Mouse (Mus musculus) c-Kit-positive CD71-positive TER-119-positive erythroid progenitor cells, embryonic 14.5 days (primary cell): ENCODE data around the gene Adamts12.

Experiments used
- DNase-seq: peaks from one replicate; pipeline ENCODE4 v3.0.0-alpha.2; 2013; ENCODE audit warnings: low spot score

The Adamts12 gene

GRCm38 (mm10) chr15:11160759-11161158 is 96.2 kb downstream of the Adamts12 start:
- no peak for DNase-seq

- no peak for DNase-seq
Observed at GRCm38 (mm10) chr15:11165883-11166282, 101.3 kb downstream of the Adamts12 start.

GRCm38 (mm10) chr15:11173884-11174470 is 109.4 kb downstream of the Adamts12 start:
- DNase-seq: no peak

- no peak for DNase-seq
Observed at GRCm38 (mm10) chr15:11174842-11175241, 110.3 kb downstream of the Adamts12 start.

GRCm38 (mm10) chr15:11177448-11177847 is 112.9 kb downstream of the Adamts12 start:
- DNase-seq: no peak

- no peak for DNase-seq
Observed at GRCm38 (mm10) chr15:11179751-11180169, 115.2 kb downstream of the Adamts12 start.

- DNase-seq: no peak
Observed at GRCm38 (mm10) chr15:11186711-11187110, 122.1 kb downstream of the Adamts12 start.

- no peak for DNase-seq
Observed at GRCm38 (mm10) chr15:11190447-11190846, 125.9 kb downstream of the Adamts12 start.

- DNase-seq: no peak
Observed at GRCm38 (mm10) chr15:11192762-11193161, 128.2 kb downstream of the Adamts12 start.

- no peak for DNase-seq
Observed at GRCm38 (mm10) chr15:11197051-11197450, 132.5 kb downstream of the Adamts12 start.

- DNase-seq: no peak
Observed at GRCm38 (mm10) chr15:11198246-11198795, 133.7 kb downstream of the Adamts12 start.

GRCm38 (mm10) chr15:11203084-11203483 is 138.5 kb downstream of the Adamts12 start:
- DNase-seq: no peak

- no peak for DNase-seq
Observed at GRCm38 (mm10) chr15:11204934-11205333, 140.3 kb downstream of the Adamts12 start.

GRCm38 (mm10) chr15:11210976-11211375 is 146.4 kb downstream of the Adamts12 start:
- no peak for DNase-seq

GRCm38 (mm10) chr15:11233906-11234632 is 169.5 kb downstream of the Adamts12 start:
- DNase-seq: no peak

GRCm38 (mm10) chr15:11240406-11240805 is 175.8 kb downstream of the Adamts12 start:
- DNase-seq: no peak

- no peak for DNase-seq
Observed at GRCm38 (mm10) chr15:11241288-11241687, 176.7 kb downstream of the Adamts12 start.

GRCm38 (mm10) chr15:11246402-11246801 is 181.8 kb downstream of the Adamts12 start:
- DNase-seq: no peak

- DNase-seq: no peak
Observed at GRCm38 (mm10) chr15:11279273-11280080, 214.9 kb downstream of the Adamts12 start.

- no peak for DNase-seq
Observed at GRCm38 (mm10) chr15:11280689-11281264, 216.2 kb downstream of the Adamts12 start.

- no peak for DNase-seq
Observed at GRCm38 (mm10) chr15:11283171-11283570, 218.6 kb downstream of the Adamts12 start.

- no peak for DNase-seq
Observed at GRCm38 (mm10) chr15:11287780-11288179, 223.2 kb downstream of the Adamts12 start.
